Mouse (Mus musculus) forebrain, postnatal 0 days (tissue): Measurements from ENCODE around the gene Wbp2. TPM values are rescaled to one million over a fixed set of nuclear protein-coding genes. Genes with fewer than 3 reads are reported as not detected.

Experiments used
- ATAC-seq: fragments of 200-750 bp; cut with Nextera tagmentation; 2 replicates; pipeline ENCODE4 v1.8.0; 2017; ENCODE audit warnings: mild to moderate bottlenecking, moderate library complexity
- DNase-seq: peaks from one replicate; pipeline ENCODE4 v3.0.0-alpha.2; 2015
- H3K27ac ChIP-seq: fragments of 300-500 bp; sonication (generic); 2 replicates; pipeline ENCODE4 v1.5.1; 2014; ENCODE audit warnings: low read depth, mild to moderate bottlenecking, antibody characterized with exemption, low read length, moderate library complexity, mixed read lengths
- H3K27me3 ChIP-seq: fragments of 300-500 bp; sonication (generic); 2 replicates; pipeline ENCODE4 v1.6.1; 2014; ENCODE audit warnings: mild to moderate bottlenecking, low read length, mixed read lengths; ENCODE audit not compliant: insufficient read depth
- H3K36me3 ChIP-seq: fragments of 300-500 bp; sonication (generic); 2 replicates; pipeline ENCODE4 v1.6.1; 2014; ENCODE audit warnings: mild to moderate bottlenecking, moderate library complexity; ENCODE audit not compliant: insufficient read depth
- H3K4me1 ChIP-seq: fragments of 300-500 bp; sonication (generic); 2 replicates; pipeline ENCODE4 v1.6.1; 2014; ENCODE audit warnings: antibody characterized with exemption; ENCODE audit not compliant: insufficient read depth
- H3K4me2 ChIP-seq: fragments of 300-500 bp; sonication (generic); 2 replicates; pipeline ENCODE4 v1.6.1; 2014; ENCODE audit warnings: low read depth, mild to moderate bottlenecking, moderate library complexity
- H3K4me3 ChIP-seq: fragments of 300-500 bp; sonication (generic); 2 replicates; pipeline ENCODE4 v1.5.1; 2014; ENCODE audit warnings: low read depth, low read length, mixed read lengths
- H3K9ac ChIP-seq: fragments of 300-500 bp; sonication (generic); 2 replicates; pipeline ENCODE4 v1.6.1; 2014; ENCODE audit warnings: mild to moderate bottlenecking
- H3K9me3 ChIP-seq: fragments of 300-500 bp; sonication (generic); 2 replicates; pipeline ENCODE4 v1.6.1; 2016; ENCODE audit warnings: low read length
- CTCF ChIP-seq: sonication (generic); IDR thresholded peaks from 2 replicates; pipeline ENCODE4 v1.5.1; 2016; ENCODE audit warnings: antibody characterized with exemption, control low read depth, low read depth
- WGBS: fragments of 180-500 bp; shearing (Covaris S2); extraction: QIAGEN DNeasy Blood & Tissue Kit; methylation state at CpG from one replicate; pipeline ENCODE4 v1.1.7; 2014; 5-methylcytosine and 5-hydroxymethylcytosine counted together
- polyA plus RNA-seq: library from polyadenylated mRNA; unstranded; fragments of >200 nt; fragmentation: Nextera tagmentation; extraction: Ambion mirVana; gene quantifications from 2 replicates; pipeline ENCODE4 v1.2.1, GENCODE M21; 2015
- total RNA-seq: library from RNA; depleted of rRNA; stranded (reverse); fragments of >200 nt; gene quantifications from 2 replicates; pipeline ENCODE4 v1.2.3, GENCODE M21; 2014

The Wbp2 gene
- total and polyA plus RNA-seq, 2 experiments from 2014 or later = 130 to 281 TPM

- no peak for ATAC-seq
- 87% methylated on average over 5 of the region's 5 CpGs for WGBS
Observed at GRCm38 (mm10) chr11:116042372-116043138, 44.2 kb downstream of the Wbp2 start.

GRCm38 (mm10) chr11:116041833-116042232 lies 45.0 kb downstream of the Wbp2 start:
- no peak for TF ChIP-seq CTCF
- no peak for DNase-seq

More at GRCm38 (mm10) chr11:116042372-116043138, 44.2 kb downstream of the Wbp2 start:
- no peak for DNase-seq
- TF ChIP-seq CTCF = no peak
- H3K4me2 ChIP-seq = no peak overlapping the region
- H3K9me3 ChIP-seq = no peaks in the 10 kb centered on the region
- H3K27ac ChIP-seq = no peak overlapping the region
- no peak overlapping the region for H3K4me3 ChIP-seq
- no peaks in the 10 kb centered on the region for H3K27me3 ChIP-seq
- no peaks in the 10 kb centered on the region for H3K4me1 ChIP-seq
- peaks cover 20% of the 10 kb centered on the region for H3K36me3 ChIP-seq
- no peak overlapping the region for H3K9ac ChIP-seq

GRCm38 (mm10) chr11:116040593-116040992 lies 46.2 kb downstream of the Wbp2 start:
- no peak for TF ChIP-seq CTCF
- H3K4me3 ChIP-seq = no peak overlapping the region
- H3K4me1 ChIP-seq = no peaks in the 10 kb centered on the region
- no peak for ATAC-seq
- H3K9me3 ChIP-seq = no peaks in the 10 kb centered on the region
- peaks cover 15% of the 10 kb centered on the region; the same call in 1 of the 2 replicates for H3K36me3 ChIP-seq
- no peak overlapping the region for H3K9ac ChIP-seq
- no peak overlapping the region for H3K27ac ChIP-seq
- no peak for DNase-seq
- no peaks in the 10 kb centered on the region for H3K27me3 ChIP-seq
- WGBS = 90% methylated on average over 6 of the region's 6 CpGs
- H3K4me2 ChIP-seq = no peak overlapping the region

More at GRCm38 (mm10) chr11:116041833-116042232, 45.0 kb downstream of the Wbp2 start:
- Histone ChIP-seq H3K4me1 (no peaks in the 10 kb centered on the region), H3K27ac (no peak overlapping the region), H3K9ac (no peak overlapping the region), H3K36me3 (peaks cover 17% of the 10 kb centered on the region), H3K4me2 (no peak overlapping the region), H3K27me3 (no peaks in the 10 kb centered on the region), H3K9me3 (no peaks in the 10 kb centered on the region), H3K4me3 (no peak overlapping the region)
- ATAC-seq = no peak
- WGBS = 98% methylated on average over 2 of the region's 2 CpGs

GRCm38 (mm10) chr11:116037826-116038225 lies 49.0 kb downstream of the Wbp2 start:
- ATAC-seq (no peak), DNase-seq (no peak)
- H3K4me2 ChIP-seq = no peak overlapping the region
- H3K4me1 ChIP-seq = no peaks in the 10 kb centered on the region
- no peak overlapping the region for H3K4me3 ChIP-seq
- no peaks in the 10 kb centered on the region for H3K9me3 ChIP-seq
- H3K27me3 ChIP-seq = no peaks in the 10 kb centered on the region
- WGBS = 93% methylated on average over 9 of the region's 9 CpGs
- H3K9ac ChIP-seq = no peak overlapping the region
- H3K36me3 ChIP-seq = peaks cover 10% of the 10 kb centered on the region; the same call in 1 of the 2 replicates
- TF ChIP-seq CTCF = no peak
- H3K27ac ChIP-seq = no peak overlapping the region

GRCm38 (mm10) chr11:116036671-116037070 lies 50.1 kb downstream of the Wbp2 start:
- H3K27ac ChIP-seq = no peak overlapping the region
- no peak overlapping the region for H3K4me2 ChIP-seq
- 95% methylated on average over 3 of the region's 3 CpGs for WGBS
- H3K9ac ChIP-seq = no peak overlapping the region
- peaks cover 4% of the 10 kb centered on the region for H3K4me1 ChIP-seq
- H3K9me3 ChIP-seq = no peaks in the 10 kb centered on the region
- H3K4me3 ChIP-seq = no peak overlapping the region
- H3K27me3 ChIP-seq = no peaks in the 10 kb centered on the region
- peaks cover 10% of the 10 kb centered on the region; the same call in 1 of the 2 replicates for H3K36me3 ChIP-seq
- no peak for DNase-seq
- TF ChIP-seq CTCF = no peak
- ATAC-seq = no peak

DNA sequence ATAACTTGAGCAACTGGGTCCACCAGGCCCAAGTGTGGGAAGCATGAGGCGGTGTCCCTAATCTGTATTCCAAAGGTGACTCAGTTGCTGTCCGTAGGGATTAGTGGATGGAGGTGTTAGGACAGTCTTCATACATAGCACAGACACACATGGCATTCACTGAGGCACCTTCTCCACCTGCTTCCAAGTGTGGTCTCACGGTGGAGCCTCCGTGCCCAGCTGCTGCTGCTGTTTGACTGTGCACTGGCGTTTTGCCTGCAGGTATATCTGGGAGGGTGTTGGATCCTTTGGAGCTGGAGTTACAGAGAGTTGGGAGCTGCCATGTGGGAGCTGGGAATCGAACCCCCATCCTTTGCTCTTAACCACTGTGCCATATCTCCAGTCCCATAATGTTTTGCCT lies 52.2 kb downstream of the Wbp2 start:
- no peaks in the 10 kb centered on the region for H3K9me3 ChIP-seq
- H3K27me3 ChIP-seq = no peaks in the 10 kb centered on the region
- H3K9ac ChIP-seq = no peak overlapping the region
- WGBS = 97% methylated on average over 6 of the region's 6 CpGs
- ATAC-seq (no peak), DNase-seq (no peak)
- H3K4me1 ChIP-seq = peaks cover 13% of the 10 kb centered on the region
- no peak overlapping the region for H3K27ac ChIP-seq
- no peak overlapping the region for H3K4me3 ChIP-seq
- no peak for TF ChIP-seq CTCF
- H3K4me2 ChIP-seq = no peak overlapping the region
- H3K36me3 ChIP-seq = no peaks in the 10 kb centered on the region; the same call in 1 of the 2 replicates
